In genomic region chr11:97500720-97501448, GRCm38 (mm10) we compare ENCODE assay signal across 8 mouse cellular contexts. TPM values are rescaled to one million over a fixed set of nuclear protein-coding genes. Genes with fewer than 3 reads are reported as not detected.
DNase-seq lines count a peak whose midpoint lies in the region; ATAC-seq and TF ChIP-seq lines count a peak whose summit lies in the region.

No protein-coding gene starts in this region.

- no peaks in the 10 kb centered on the region; the same call in 1 of the 2 replicates for H3K4me1 ChIP-seq in lung, embryonic 14.5 days (ENCODE audit: insufficient read depth)
- peaks cover 14% of the 10 kb centered on the region for H3K4me1 ChIP-seq in forebrain, embryonic 15.5 days
- peaks cover 24% of the 10 kb centered on the region for H3K4me1 ChIP-seq in limb, embryonic 13.5 days
- no peaks in the 10 kb centered on the region; the same call in 1 of the 2 replicates for H3K4me1 ChIP-seq in small intestine, adult 2 months (ENCODE audit: control insufficient read depth, insufficient read depth, insufficient read length, low read length)

- peaks cover 47% of the 10 kb centered on the region for H3K36me3 ChIP-seq in lung, embryonic 14.5 days (ENCODE audit: insufficient read depth)
- no peaks in the 10 kb centered on the region for H3K36me3 ChIP-seq in forebrain, embryonic 15.5 days
- H3K36me3 ChIP-seq in limb, embryonic 13.5 days: peaks cover 40% of the 10 kb centered on the region
- H3K36me3 ChIP-seq in small intestine, adult 2 months (ENCODE audit: control insufficient read depth, insufficient read depth, low read length): 0 out of 2 replicates have a peak, but pooled peaks cover 2% of the 10 kb centered on the region

- no peaks in the 10 kb centered on the region for H3K9me3 ChIP-seq in lung, embryonic 14.5 days (ENCODE audit: low read depth, low read length)
- H3K9me3 ChIP-seq in forebrain, embryonic 15.5 days: no peaks in the 10 kb centered on the region
- 0 out of 2 replicates have a peak, but pooled peaks cover 4% of the 10 kb centered on the region for H3K9me3 ChIP-seq in limb, embryonic 13.5 days

- peak overlapping the region; percentile 30 for H3K4me3 ChIP-seq in lung, embryonic 14.5 days (ENCODE audit: low read depth, low read length)
- peak overlapping the region; percentile 31 for H3K4me3 ChIP-seq in forebrain, embryonic 15.5 days
- H3K4me3 ChIP-seq in limb, embryonic 13.5 days: peak overlapping the region; percentile 41
- H3K4me3 ChIP-seq in small intestine, adult 2 months (ENCODE audit: low read depth, low read length): peak overlapping the region; percentile 26

- peak overlapping the region; percentile 59 for H3K4me2 ChIP-seq in lung, embryonic 14.5 days
- peak overlapping the region; percentile 52 for H3K4me2 ChIP-seq in forebrain, embryonic 15.5 days (replicated peaks)
- peak overlapping the region; percentile 71 for H3K4me2 ChIP-seq in limb, embryonic 13.5 days (replicated peaks)

- TF ChIP-seq POLR2A in small intestine, adult 2 months (IDR thresholded peaks at IDR 0.05; ENCODE audit: low read depth, low read length): no peak

- H3K27me3 ChIP-seq in lung, embryonic 14.5 days (ENCODE audit: insufficient read depth, low read length): peaks cover 34% of the 10 kb centered on the region
- H3K27me3 ChIP-seq in forebrain, embryonic 15.5 days: peaks cover 42% of the 10 kb centered on the region
- peaks cover 65% of the 10 kb centered on the region for H3K27me3 ChIP-seq in limb, embryonic 13.5 days
- peaks cover 27% of the 10 kb centered on the region for H3K27me3 ChIP-seq in small intestine, adult 2 months (ENCODE audit: control insufficient read depth, insufficient read depth, low read length)

- WGBS in lung, embryonic 14.5 days: 30% methylated on average over 47 of the region's 51 CpGs
- 10% methylated on average over 50 of the region's 51 CpGs for WGBS in forebrain, embryonic 15.5 days
- 20% methylated on average over 51 of the region's 51 CpGs for WGBS in limb, embryonic 13.5 days
- WGBS in small intestine, adult 2 months: 44% methylated on average over 51 of the region's 51 CpGs

- DNase-seq in lung, embryonic 14.5 days: peak; percentile 22
- DNase-seq in lung, postnatal 10 days: no peak
- no peak for DNase-seq in layer of hippocampus, adult 8-10 months (ENCODE audit: low spot score in 2 of 2)

- peak; percentile 35; the same call in 1 of the 2 replicates for ATAC-seq in lung, embryonic 14.5 days (ENCODE audit: insufficient read depth)
- peak; percentile 42 for ATAC-seq in forebrain, embryonic 15.5 days (replicated peaks)
- peak; percentile 42; the same call in 1 of the 2 replicates for ATAC-seq in limb, embryonic 13.5 days (ENCODE audit: low FRiP score, low read depth)
- no peak for ATAC-seq in activated CD4-positive, CD25-positive, alpha-beta regulatory T cell, adult 4 months
- no peak for ATAC-seq in frontal cortex, adult (ENCODE audit: low TSS enrichment)

- no peak for TF ChIP-seq CTCF in lung, embryonic 14.5 days (IDR thresholded peaks at IDR 0.05; ENCODE audit: low read depth)
- TF ChIP-seq CTCF in small intestine, adult 2 months (IDR thresholded peaks at IDR 0.05; ENCODE audit: extremely low read depth, insufficient read length, insufficient replicate concordance, low read depth, low read length): no peak

- peak overlapping the region; percentile 32 for H3K9ac ChIP-seq in lung, embryonic 14.5 days
- H3K9ac ChIP-seq in forebrain, embryonic 15.5 days (replicated peaks): peak overlapping the region; percentile 20
- peak overlapping the region; percentile 58 for H3K9ac ChIP-seq in limb, embryonic 13.5 days

- no peak overlapping the region for H3K27ac ChIP-seq in lung, embryonic 14.5 days (ENCODE audit: low read depth)
- no peak overlapping the region for H3K27ac ChIP-seq in forebrain, embryonic 15.5 days (replicated peaks)
- no peak overlapping the region for H3K27ac ChIP-seq in limb, embryonic 13.5 days
- H3K27ac ChIP-seq in small intestine, adult 2 months (ENCODE audit: insufficient read depth, low read depth, low read length): no peak overlapping the region

RNA-seq across cellular contexts. Expression of gene 4933428G20Rik, which starts 0.7 kb away (rescaled TPM):
- polyA plus RNA-seq in lung, embryonic 14.5 days (2014; fragmentation: Nextera tagmentation; extraction: Ambion mirVana): 0.13 and 0.23 TPM in 2 replicates
- 1.0 and 1.1 TPM in 2 replicates for polyA plus RNA-seq in forebrain, embryonic 15.5 days (2015; fragmentation: Nextera tagmentation; extraction: Ambion mirVana)
- polyA plus RNA-seq in limb, embryonic 13.5 days (2015; fragmentation: Nextera tagmentation; extraction: Ambion mirVana): 1.1 and 1.5 TPM in 2 replicates
- not detected in 2 replicates for polyA plus RNA-seq in small intestine, adult 2 months (2012; rRNA removed)
- not detected for polyA plus RNA-seq in activated CD4-positive, CD25-positive, alpha-beta regulatory T cell, adult 4 months (2017; shearing (Covaris generic))
- total RNA-seq in layer of hippocampus, adult 8-10 months (2022): under 1 TPM in 1 of 4 experiments, not detected in 3; 0.29 TPM

Comparison
In these comparisons a context has a peak if more than half of its experiments do, and no peak if none do; other contexts are left out.
1. ATAC-seq: peak in lung, embryonic 14.5 days (single experiment), forebrain, embryonic 15.5 days (single experiment) and limb, embryonic 13.5 days (single experiment); none in activated CD4-positive, CD25-positive, alpha-beta regulatory T cell, adult 4 months (single experiment) and frontal cortex, adult (single experiment).
2. Peak in every context shown above with its lines, with median percentiles within 50 percentile points of each other: H3K4me2 ChIP-seq, H3K4me3 ChIP-seq and H3K9ac ChIP-seq.